Comparison of ENCODE assay signal across 17 mouse cellular contexts in genomic region chr11:35878559-35878897, GRCm38 (mm10). TPM values are rescaled to one million over a fixed set of nuclear protein-coding genes. Genes with fewer than 3 reads are reported as not detected.
DNase-seq lines count a peak whose midpoint lies in the region; ATAC-seq lines count a peak whose summit lies in the region.
"Had no signal": no experiment of that assay in that cellular context is flagged by ENCODE, and none has a peak within 500 bp of the region (broad histone marks: within the 10 kb centered on the region; RNA-seq: fewer than 3 reads in every experiment).

No protein-coding gene starts in this region.

- H3K4me3 ChIP-seq in heart, embryonic 10.5 days = no peak overlapping the region
- no peak overlapping the region for H3K4me3 ChIP-seq in neural tube, embryonic 12.5 days
- H3K4me3 ChIP-seq in hindbrain, embryonic 14.5 days (replicated peaks; ENCODE audit: low read length) = no peak overlapping the region
- no peak overlapping the region for H3K4me3 ChIP-seq in neural tube, embryonic 15.5 days (replicated peaks)
- H3K4me3 ChIP-seq: embryonic facial prominence, embryonic 15.5 days; limb, embryonic 13.5 days had no signal

- WGBS in heart, embryonic 10.5 days = 20% methylated on average over 4 of the region's 4 CpGs
- WGBS in neural tube, embryonic 12.5 days = 45% methylated on average over 4 of the region's 4 CpGs
- WGBS in hindbrain, embryonic 14.5 days = 31% methylated on average over 4 of the region's 4 CpGs
- 24% methylated on average over 4 of the region's 4 CpGs for WGBS in neural tube, embryonic 15.5 days

- H3K9ac ChIP-seq in neural tube, embryonic 12.5 days = no peak overlapping the region
- no peak overlapping the region for H3K9ac ChIP-seq in hindbrain, embryonic 14.5 days
- H3K9ac ChIP-seq in neural tube, embryonic 15.5 days (replicated peaks) = no peak overlapping the region
- H3K9ac ChIP-seq: embryonic facial prominence, embryonic 15.5 days; limb, embryonic 13.5 days had no signal

- H3K9me3 ChIP-seq in heart, embryonic 10.5 days = no peaks in the 10 kb centered on the region
- no peaks in the 10 kb centered on the region for H3K9me3 ChIP-seq in neural tube, embryonic 12.5 days
- H3K9me3 ChIP-seq in hindbrain, embryonic 14.5 days (ENCODE audit: control insufficient read depth, low read length) = no peaks in the 10 kb centered on the region
- H3K9me3 ChIP-seq in neural tube, embryonic 15.5 days (replicated peaks) = no peaks in the 10 kb centered on the region
- H3K9me3 ChIP-seq: embryonic facial prominence, embryonic 15.5 days; limb, embryonic 13.5 days had no signal

- no peak overlapping the region for H3K4me2 ChIP-seq in neural tube, embryonic 12.5 days (replicated peaks)
- H3K4me2 ChIP-seq in hindbrain, embryonic 14.5 days (replicated peaks) = no peak overlapping the region
- H3K4me2 ChIP-seq in neural tube, embryonic 15.5 days = no peak overlapping the region
- H3K4me2 ChIP-seq: embryonic facial prominence, embryonic 15.5 days; limb, embryonic 13.5 days had no signal

- H3K27ac ChIP-seq in heart, embryonic 10.5 days = peak overlapping the region; percentile 72
- H3K27ac ChIP-seq in neural tube, embryonic 12.5 days = peak overlapping the region; percentile 11; the same call in 1 of the 2 replicates
- peak overlapping the region; percentile 67 for H3K27ac ChIP-seq in hindbrain, embryonic 14.5 days
- 0 out of 2 replicates have a peak overlapping the region, but pooled peaks have one; percentile 18 for H3K27ac ChIP-seq in neural tube, embryonic 15.5 days (replicated peaks)
- H3K27ac ChIP-seq: embryonic facial prominence, embryonic 15.5 days; kidney, postnatal 0 days; limb, embryonic 13.5 days had no signal

- no peaks in the 10 kb centered on the region for H3K36me3 ChIP-seq in heart, embryonic 10.5 days
- H3K36me3 ChIP-seq in neural tube, embryonic 12.5 days = peaks cover 21% of the 10 kb centered on the region
- H3K36me3 ChIP-seq in hindbrain, embryonic 14.5 days (replicated peaks; ENCODE audit: control insufficient read depth, insufficient read depth) = peaks cover 11% of the 10 kb centered on the region; the same call in 1 of the 2 replicates
- 0 out of 2 replicates have a peak, but pooled peaks cover 3% of the 10 kb centered on the region for H3K36me3 ChIP-seq in neural tube, embryonic 15.5 days
- H3K36me3 ChIP-seq: embryonic facial prominence, embryonic 15.5 days; limb, embryonic 13.5 days had no signal

- ATAC-seq in neural tube, embryonic 12.5 days (ENCODE audit: low FRiP score, low read depth) = no peak
- no peak for ATAC-seq in hindbrain, embryonic 14.5 days (ENCODE audit: low FRiP score)
- ATAC-seq in neural tube, embryonic 15.5 days (ENCODE audit: low FRiP score) = no peak
- ATAC-seq: intestine, postnatal 0 days had no signal

- H3K4me1 ChIP-seq in heart, embryonic 10.5 days = peaks cover 50% of the 10 kb centered on the region
- peaks cover 33% of the 10 kb centered on the region for H3K4me1 ChIP-seq in neural tube, embryonic 12.5 days
- H3K4me1 ChIP-seq in hindbrain, embryonic 14.5 days (replicated peaks; ENCODE audit: control insufficient read depth, insufficient read depth, low read length) = peaks cover 39% of the 10 kb centered on the region
- H3K4me1 ChIP-seq in neural tube, embryonic 15.5 days = peaks cover 25% of the 10 kb centered on the region

- intact Hi-C loops in heart, postnatal 25 days (cut with DNase I) = no loop called here

- no peak for DNase-seq in heart, embryonic 10.5 days (ENCODE audit: low spot score)
- no peak for DNase-seq in heart, postnatal 25 days (ENCODE audit: low spot score)
- no peak for DNase-seq in neural tube, embryonic 10.5 days (ENCODE audit: extremely low spot score, low spot score)
- DNase-seq in hindbrain, embryonic 14.5 days (ENCODE audit: low spot score) = no peak
- no peak for DNase-seq in lung, postnatal 4 days
- no peak for DNase-seq in yolk sac, embryonic 10.5 days (ENCODE audit: low spot score)
- DNase-seq: cerebellum, adult 11-12 months; gastrocnemius, postnatal 25 days; heart, postnatal 14 days; lung, postnatal 36 days; right cerebral cortex, postnatal 25 days had no signal

- H3K27me3 ChIP-seq in heart, embryonic 10.5 days (ENCODE audit: insufficient read depth, poor library complexity, severe bottlenecking) = peaks cover 5% of the 10 kb centered on the region; the same call in 1 of the 2 replicates
- H3K27me3 ChIP-seq in neural tube, embryonic 12.5 days (replicated peaks) = no peaks in the 10 kb centered on the region
- H3K27me3 ChIP-seq in hindbrain, embryonic 14.5 days (ENCODE audit: control insufficient read depth, insufficient read depth, low read length) = no peaks in the 10 kb centered on the region
- H3K27me3 ChIP-seq in neural tube, embryonic 15.5 days (replicated peaks) = no peaks in the 10 kb centered on the region
- H3K27me3 ChIP-seq: embryonic facial prominence, embryonic 15.5 days; limb, embryonic 13.5 days had no signal

RNA-seq across cellular contexts. Expression of gene Rars, which starts 44.2 kb away (rescaled TPM):
- polyA plus RNA-seq in heart, embryonic 10.5 days (2016; fragmentation: Nextera tagmentation; extraction: Ambion mirVana) = 92.6 and 106 TPM in 2 replicates
- total RNA-seq in heart, postnatal 25 days (2021) = 10 to 100 TPM; 36.8 to 38.4 TPM
- 78.8 and 91.6 TPM in 2 replicates for polyA plus RNA-seq in neural tube, embryonic 12.5 days (2016; fragmentation: Nextera tagmentation; extraction: Ambion mirVana)
- polyA plus RNA-seq in hindbrain, embryonic 14.5 days (2014; fragmentation: Nextera tagmentation; extraction: Ambion mirVana) = 72.1 and 75.3 TPM in 2 replicates
- 66.2 and 77.0 TPM in 2 replicates for polyA plus RNA-seq in neural tube, embryonic 15.5 days (2015; fragmentation: Nextera tagmentation; extraction: Ambion mirVana)

Comparison
In these comparisons a context has a peak if more than half of its experiments do, and no peak if none do; other contexts are left out.
1. H3K27ac ChIP-seq: peak in every context shown above with its lines; median percentile 72 in heart, embryonic 10.5 days; 67 in hindbrain, embryonic 14.5 days; 18 in neural tube, embryonic 15.5 days; 11 in neural tube, embryonic 12.5 days.